Mouse (Mus musculus): ENCODE results near the gene Zc3h12c. TPM values are rescaled to one million over a fixed set of nuclear protein-coding genes. Genes with fewer than 3 reads are reported as not detected.

Zc3h12c gene
- polyA plus RNA-seq, 1 experiment from 2014 or later: 6.9 TPM

- DNase-seq (ENCODE audit: low spot score): no peak
- Histone ChIP-seq H3K9me3 (replicated peaks) (no peaks in the 10 kb centered on the region), H3K27ac (replicated peaks) (no peak overlapping the region), H3K4me1 (no peaks in the 10 kb centered on the region), H3K36me3 (peaks cover 67% of the 10 kb centered on the region), H3K4me3 (no peak overlapping the region), H3K27me3 (ENCODE audit: low read depth, poor library complexity, severe bottlenecking) (no peaks in the 10 kb centered on the region)
- 89% methylated on average over 5 of the region's 5 CpGs for WGBS
These were observed 55.3 kb downstream of the Zc3h12c start for GRCm38 (mm10) chr9:52113091-52113490.

DNA sequence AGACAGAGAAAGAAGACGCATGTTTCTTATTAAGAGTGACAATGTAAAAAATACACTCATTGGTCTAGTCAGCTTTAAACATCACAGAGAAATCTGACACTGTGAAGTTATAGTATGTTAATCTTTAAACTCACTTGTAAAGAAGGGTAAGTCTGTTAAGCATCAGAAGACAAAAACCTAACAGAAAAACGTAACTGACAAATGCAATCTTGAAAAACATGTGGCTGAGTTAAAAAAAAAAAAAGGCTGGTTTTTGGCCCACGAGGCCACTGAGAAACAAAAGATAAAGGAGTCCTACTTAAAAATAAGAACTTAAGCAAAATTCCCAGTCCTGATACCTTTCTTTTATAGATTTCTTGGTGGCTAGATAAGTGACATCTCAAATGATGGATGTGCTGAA lies 57.6 kb downstream of the Zc3h12c start:
- Histone ChIP-seq H3K9me3 (replicated peaks) (no peaks in the 10 kb centered on the region), H3K4me3 (no peak overlapping the region), H3K36me3 (peaks cover 45% of the 10 kb centered on the region), H3K27ac (replicated peaks) (no peak overlapping the region), H3K4me1 (no peaks in the 10 kb centered on the region), H3K27me3 (ENCODE audit: low read depth, poor library complexity, severe bottlenecking) (no peaks in the 10 kb centered on the region)
- no peak for DNase-seq (ENCODE audit: low spot score)
- 87% methylated on average over 3 of the region's 3 CpGs for WGBS

GRCm38 (mm10) chr9:52107161-52107560 lies 61.2 kb downstream of the Zc3h12c start:
- H3K36me3 ChIP-seq: peaks cover 18% of the 10 kb centered on the region
- 95% methylated on average over 3 of the region's 3 CpGs for WGBS

GRCm38 (mm10) chr9:52105423-52105822 lies 62.9 kb downstream of the Zc3h12c start:
- Histone ChIP-seq H3K4me1 (peaks cover 10% of the 10 kb centered on the region), H3K9me3 (replicated peaks) (no peaks in the 10 kb centered on the region), H3K27ac (replicated peaks) (no peak overlapping the region), H3K4me3 (no peak overlapping the region), H3K36me3 (peaks cover 5% of the 10 kb centered on the region), H3K27me3 (ENCODE audit: low read depth, poor library complexity, severe bottlenecking) (no peaks in the 10 kb centered on the region)
- WGBS: 91% methylated on average over 6 of the region's 6 CpGs
- no peak for DNase-seq (ENCODE audit: low spot score)

More at GRCm38 (mm10) chr9:52107161-52107560, 61.2 kb downstream of the Zc3h12c start:
- H3K4me3 ChIP-seq: no peak overlapping the region
- no peaks in the 10 kb centered on the region for H3K27me3 ChIP-seq (ENCODE audit: low read depth, poor library complexity, severe bottlenecking)
- no peak overlapping the region for H3K27ac ChIP-seq (replicated peaks)
- no peak for DNase-seq (ENCODE audit: low spot score)
- H3K4me1 ChIP-seq: peaks cover 8% of the 10 kb centered on the region
- H3K9me3 ChIP-seq (replicated peaks): no peaks in the 10 kb centered on the region

DNA sequence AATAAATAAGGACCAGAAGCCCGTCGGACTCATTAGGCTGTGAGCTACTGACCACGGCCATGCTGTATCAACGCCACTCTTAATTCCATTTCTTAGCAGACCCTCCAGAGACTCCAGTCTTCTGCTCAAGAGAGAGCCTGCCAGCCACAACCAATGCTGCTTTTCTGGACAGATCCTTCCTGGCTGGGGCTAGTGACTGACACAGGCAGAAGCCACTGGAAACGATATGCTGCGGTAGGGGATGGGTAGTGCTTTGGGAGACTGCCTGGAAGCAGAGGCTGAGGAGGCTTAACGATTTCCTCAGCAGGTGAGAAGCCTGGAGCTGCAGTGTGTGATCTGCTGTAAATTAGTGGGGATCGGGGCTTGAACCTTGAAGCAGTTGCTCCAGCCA lies 64.2 kb downstream of the Zc3h12c start:
- H3K27me3 ChIP-seq (ENCODE audit: low read depth, poor library complexity, severe bottlenecking): no peaks in the 10 kb centered on the region
- 84% methylated on average over 8 of the region's 8 CpGs for WGBS
- no peaks in the 10 kb centered on the region for H3K9me3 ChIP-seq (replicated peaks)
- no peak overlapping the region for H3K27ac ChIP-seq (replicated peaks)
- no peak overlapping the region for H3K4me3 ChIP-seq
- DNase-seq (ENCODE audit: low spot score): no peak
- no peaks in the 10 kb centered on the region for H3K36me3 ChIP-seq
- peaks cover 10% of the 10 kb centered on the region for H3K4me1 ChIP-seq

DNA sequence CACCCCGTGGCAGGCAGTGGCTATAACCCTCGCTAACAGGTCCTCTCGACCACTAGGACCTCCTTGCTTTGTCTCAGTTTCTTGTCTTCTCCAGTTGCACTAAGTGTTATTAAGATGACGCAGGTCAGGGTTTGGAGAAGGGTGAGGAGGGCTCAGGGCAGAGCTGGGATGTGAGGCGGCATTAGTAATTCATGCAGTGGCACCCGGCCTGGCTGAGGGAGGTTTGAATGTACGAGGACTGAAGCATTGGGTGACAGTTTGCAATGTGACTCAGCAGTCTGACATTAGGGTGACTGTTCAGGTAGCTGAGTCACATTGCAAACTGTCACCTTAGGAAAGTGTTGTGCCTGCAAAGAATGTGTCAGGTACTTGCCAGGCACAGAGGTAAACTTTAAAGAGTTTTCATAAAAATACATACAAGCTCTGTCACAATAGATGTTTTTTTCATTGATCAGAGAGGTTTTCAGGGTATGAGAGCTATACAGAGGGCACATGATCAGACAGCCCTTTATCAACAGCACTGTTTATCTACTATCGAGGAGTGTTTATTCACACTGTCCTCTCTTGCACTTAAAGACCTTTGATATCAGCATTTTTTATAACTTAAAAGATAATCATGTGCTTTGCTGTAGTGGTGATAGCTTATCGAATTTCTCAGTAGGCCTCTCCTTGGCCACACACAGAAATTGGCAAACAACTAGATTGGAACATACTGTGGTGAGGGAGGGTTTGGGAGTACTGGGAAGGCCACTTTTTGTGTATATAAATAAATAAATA lies 64.7 kb downstream of the Zc3h12c start:
- no peak overlapping the region for H3K27ac ChIP-seq (replicated peaks)
- H3K4me1 ChIP-seq: peaks cover 10% of the 10 kb centered on the region
- no peaks in the 10 kb centered on the region for H3K9me3 ChIP-seq (replicated peaks)
- H3K36me3 ChIP-seq: no peaks in the 10 kb centered on the region
- WGBS: 85% methylated on average over 9 of the region's 9 CpGs
- no peak overlapping the region for H3K4me3 ChIP-seq
- DNase-seq (ENCODE audit: low spot score): no peak
- H3K27me3 ChIP-seq (ENCODE audit: low read depth, poor library complexity, severe bottlenecking): no peaks in the 10 kb centered on the region

GRCm38 (mm10) chr9:52102060-52102844 lies 66.1 kb downstream of the Zc3h12c start:
- H3K27me3 ChIP-seq (ENCODE audit: low read depth, poor library complexity, severe bottlenecking): no peaks in the 10 kb centered on the region
- H3K4me1 ChIP-seq: peaks cover 13% of the 10 kb centered on the region
- H3K36me3 ChIP-seq: no peaks in the 10 kb centered on the region
- H3K27ac ChIP-seq (replicated peaks): 0 out of 2 replicates have a peak overlapping the region, but pooled peaks have one; percentile 5
- no peak for DNase-seq (ENCODE audit: low spot score)
- WGBS: 75% methylated on average over 13 of the region's 13 CpGs
- no peak overlapping the region for H3K4me3 ChIP-seq
- H3K9me3 ChIP-seq (replicated peaks): no peaks in the 10 kb centered on the region

DNA sequence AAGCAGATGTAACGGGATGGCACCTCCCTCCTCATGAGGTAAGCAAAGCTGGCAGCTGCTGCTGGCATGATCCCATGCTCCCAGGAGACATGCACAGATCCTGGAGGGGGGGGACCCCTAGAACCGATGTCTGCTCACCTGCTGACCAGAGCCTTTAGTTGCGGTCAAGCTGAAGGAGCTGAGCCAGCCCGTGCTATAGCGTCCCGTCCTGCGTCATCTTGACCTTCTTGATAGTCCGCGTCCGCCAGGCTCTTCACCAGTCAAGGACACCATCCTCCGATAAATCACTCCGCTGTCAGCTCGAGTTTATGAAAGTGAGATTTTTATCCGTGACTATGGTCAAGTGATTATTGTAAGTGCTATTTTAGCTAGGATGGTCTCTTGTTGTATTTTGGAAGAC lies 67.9 kb downstream of the Zc3h12c start:
- no peaks in the 10 kb centered on the region for H3K27me3 ChIP-seq (ENCODE audit: low read depth, poor library complexity, severe bottlenecking)
- H3K4me3 ChIP-seq: no peak overlapping the region
- no peak for DNase-seq (ENCODE audit: low spot score)
- 91% methylated on average over 14 of the region's 14 CpGs for WGBS
- H3K36me3 ChIP-seq: no peaks in the 10 kb centered on the region
- H3K9me3 ChIP-seq (replicated peaks): no peaks in the 10 kb centered on the region
- no peak overlapping the region for H3K27ac ChIP-seq (replicated peaks)
- peaks cover 21% of the 10 kb centered on the region for H3K4me1 ChIP-seq

DNA sequence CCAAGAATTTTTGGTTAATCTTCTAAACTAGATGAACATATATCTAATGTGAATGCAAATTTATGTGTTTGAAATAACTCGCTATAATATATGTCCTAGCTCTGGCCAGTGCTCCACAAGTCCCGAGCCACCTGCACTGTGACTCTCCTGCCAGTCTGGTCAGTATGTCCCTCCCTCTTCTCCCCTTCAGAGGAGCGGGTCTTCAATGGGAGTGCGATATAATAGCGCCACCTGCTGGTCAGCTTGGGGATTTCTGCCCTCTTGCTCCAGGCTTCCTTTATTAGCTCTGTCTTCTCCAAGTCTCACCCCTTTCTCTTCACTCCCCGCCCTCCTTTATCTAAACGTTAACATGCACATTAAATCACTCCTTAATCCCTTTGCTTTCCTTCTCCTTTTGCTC lies 69.8 kb downstream of the Zc3h12c start:
- no peaks in the 10 kb centered on the region for H3K27me3 ChIP-seq (ENCODE audit: low read depth, poor library complexity, severe bottlenecking)
- no peak overlapping the region for H3K27ac ChIP-seq (replicated peaks)
- DNase-seq (ENCODE audit: low spot score): peak; percentile 82
- no peaks in the 10 kb centered on the region for H3K36me3 ChIP-seq
- no peaks in the 10 kb centered on the region for H3K9me3 ChIP-seq (replicated peaks)
- no peak overlapping the region for H3K4me3 ChIP-seq
- WGBS: 4% methylated on average over 7 of the region's 7 CpGs
- peaks cover 21% of the 10 kb centered on the region for H3K4me1 ChIP-seq

DNA sequence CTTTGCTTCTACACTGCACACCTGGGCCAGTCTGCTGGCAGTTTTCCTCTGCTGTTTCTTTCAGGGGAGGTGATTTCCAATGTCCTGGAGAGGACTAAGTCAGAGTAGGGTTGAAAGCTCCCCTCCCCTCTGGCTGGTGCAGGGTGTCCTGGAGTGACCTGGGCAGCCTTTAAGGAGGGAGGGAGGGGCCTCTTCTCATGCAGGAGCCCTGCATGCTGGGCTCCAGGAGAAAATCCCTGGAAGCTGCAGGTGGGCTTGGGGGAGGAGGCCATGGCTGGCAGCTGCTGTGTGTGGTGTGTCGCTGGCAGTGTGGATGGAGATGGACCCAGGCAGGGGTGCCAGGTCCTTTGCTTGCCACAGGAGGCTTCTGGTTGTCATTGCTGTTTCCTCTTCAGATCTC lies 71.0 kb downstream of the Zc3h12c start:
- Histone ChIP-seq H3K4me1 (peaks cover 15% of the 10 kb centered on the region), H3K36me3 (0 out of 2 replicates have a peak, but pooled peaks cover 2% of the 10 kb centered on the region), H3K27me3 (ENCODE audit: low read depth, poor library complexity, severe bottlenecking) (no peaks in the 10 kb centered on the region), H3K4me3 (no peak overlapping the region), H3K9me3 (replicated peaks) (no peaks in the 10 kb centered on the region), H3K27ac (replicated peaks) (no peak overlapping the region)
- 11% methylated on average over 1 of the region's 1 CpGs for WGBS
- no peak for DNase-seq (ENCODE audit: low spot score)

DNA sequence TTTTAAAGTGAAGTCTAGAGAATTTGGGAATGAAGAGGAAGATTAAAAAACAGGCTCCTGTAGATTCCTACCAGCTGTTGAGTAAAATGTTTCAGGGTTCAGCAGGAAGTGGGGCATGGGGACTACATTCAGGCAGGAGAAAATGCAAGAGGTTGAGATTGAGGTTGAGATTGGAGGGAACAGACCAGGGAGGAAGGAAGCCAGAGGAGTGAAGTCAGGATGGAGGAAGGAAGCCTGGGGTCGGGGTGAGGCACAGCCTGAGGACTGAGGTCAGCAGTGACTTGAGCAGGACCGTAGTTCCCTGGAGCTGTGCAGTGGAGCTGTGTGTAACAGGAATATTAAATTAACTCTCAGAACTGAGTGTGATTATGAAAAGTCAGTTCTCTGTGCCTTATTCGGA lies 72.7 kb downstream of the Zc3h12c start:
- Histone ChIP-seq H3K9me3 (replicated peaks) (no peaks in the 10 kb centered on the region), H3K4me1 (peaks cover 11% of the 10 kb centered on the region), H3K4me3 (no peak overlapping the region), H3K27me3 (ENCODE audit: low read depth, poor library complexity, severe bottlenecking) (no peaks in the 10 kb centered on the region), H3K27ac (replicated peaks) (no peak overlapping the region), H3K36me3 (peaks cover 12% of the 10 kb centered on the region; the same call in 1 of the 2 replicates)
- no peak for DNase-seq (ENCODE audit: low spot score)
- WGBS: 77% methylated on average over 3 of the region's 3 CpGs

- no peak overlapping the region for H3K4me3 ChIP-seq
- no peak overlapping the region for H3K27ac ChIP-seq (replicated peaks)
- H3K9me3 ChIP-seq (replicated peaks): no peaks in the 10 kb centered on the region
- peaks cover 21% of the 10 kb centered on the region for H3K36me3 ChIP-seq
- no peak for DNase-seq (ENCODE audit: low spot score)
- H3K4me1 ChIP-seq: peaks cover 11% of the 10 kb centered on the region
- 93% methylated on average over 10 of the region's 10 CpGs for WGBS
- H3K27me3 ChIP-seq (ENCODE audit: low read depth, poor library complexity, severe bottlenecking): no peaks in the 10 kb centered on the region
These were observed 73.8 kb downstream of the Zc3h12c start for GRCm38 (mm10) chr9:52094471-52094980.

GRCm38 (mm10) chr9:52094016-52094415 lies 74.4 kb downstream of the Zc3h12c start:
- Histone ChIP-seq H3K27ac (replicated peaks) (no peak overlapping the region), H3K9me3 (replicated peaks) (no peaks in the 10 kb centered on the region), H3K4me3 (no peak overlapping the region), H3K36me3 (peaks cover 27% of the 10 kb centered on the region), H3K27me3 (ENCODE audit: low read depth, poor library complexity, severe bottlenecking) (no peaks in the 10 kb centered on the region), H3K4me1 (peaks cover 11% of the 10 kb centered on the region)
- no peak for DNase-seq (ENCODE audit: low spot score)
- WGBS: 86% methylated on average over 5 of the region's 5 CpGs
